Mouse (Mus musculus): ENCODE data around the gene Tubg2. TPM values are rescaled to one million over a fixed set of nuclear protein-coding genes. Genes with fewer than 3 reads are reported as not detected.

Tubg2 gene
- polyA plus RNA-seq, 1 experiment from 2014 or later: 3.4 TPM

Small RNA genes within 50 kb of the gene (microRNA-seq; reads per million reads assigned to microRNA genes)
- gene Gm27626: not detected

Other genes starting within 250 kb of the Tubg2 start
- gene Stat3, start 216.4 kb upstream of the Tubg2 start, polyA plus RNA-seq (2014; fragmentation: Nextera tagmentation; extraction: Ambion mirVana): 22.8 and 24.0 TPM in 2 replicates
- 12.5 and 14.8 TPM in 2 replicates for gene Cavin1, start 185.0 kb upstream of the Tubg2 start, polyA plus RNA-seq (2014; fragmentation: Nextera tagmentation; extraction: Ambion mirVana)
- 42.5 and 45.9 TPM in 2 replicates for gene Atp6v0a1, start 146.5 kb upstream of the Tubg2 start, polyA plus RNA-seq (2014; fragmentation: Nextera tagmentation; extraction: Ambion mirVana)
- gene Naglu, start 85.9 kb upstream of the Tubg2 start, polyA plus RNA-seq (2014; fragmentation: Nextera tagmentation; extraction: Ambion mirVana): 6.0 and 6.9 TPM in 2 replicates
- gene Hsd17b1, start 77.5 kb upstream of the Tubg2 start, polyA plus RNA-seq (2014; fragmentation: Nextera tagmentation; extraction: Ambion mirVana): 0.10 TPM in 1 of 2 replicates, not detected in the other
- gene Coasy, start 73.3 kb upstream of the Tubg2 start, polyA plus RNA-seq (2014; fragmentation: Nextera tagmentation; extraction: Ambion mirVana): 53.2 and 53.3 TPM in 2 replicates
- gene Mlx, start 68.6 kb upstream of the Tubg2 start, polyA plus RNA-seq (2014; fragmentation: Nextera tagmentation; extraction: Ambion mirVana): 38.0 and 47.0 TPM in 2 replicates
- gene Psmc3ip, start 60.5 kb upstream of the Tubg2 start, polyA plus RNA-seq (2014; fragmentation: Nextera tagmentation; extraction: Ambion mirVana): 57.0 and 64.8 TPM in 2 replicates
- gene Retreg3, start 36.0 kb upstream of the Tubg2 start, polyA plus RNA-seq (2014; fragmentation: Nextera tagmentation; extraction: Ambion mirVana): 11.0 and 11.4 TPM in 2 replicates
- 96.3 and 108 TPM in 2 replicates for gene Tubg1, start 36.0 kb upstream of the Tubg2 start, polyA plus RNA-seq (2014; fragmentation: Nextera tagmentation; extraction: Ambion mirVana)
- gene Cntnap1, start 14.6 kb downstream of the Tubg2 start, polyA plus RNA-seq (2014; fragmentation: Nextera tagmentation; extraction: Ambion mirVana): 0.30 and 0.32 TPM in 2 replicates
- 5.8 and 7.2 TPM in 2 replicates for gene Plekhh3, start 15.4 kb downstream of the Tubg2 start, polyA plus RNA-seq (2014; fragmentation: Nextera tagmentation; extraction: Ambion mirVana)
- gene Ccr10, start 19.5 kb downstream of the Tubg2 start, polyA plus RNA-seq (2014; fragmentation: Nextera tagmentation; extraction: Ambion mirVana): not detected in 2 replicates
- gene Ezh1, start 70.6 kb downstream of the Tubg2 start, polyA plus RNA-seq (2014; fragmentation: Nextera tagmentation; extraction: Ambion mirVana): 10.4 and 10.6 TPM in 2 replicates
- 65.6 and 73.4 TPM in 2 replicates for gene Ramp2, start 90.1 kb downstream of the Tubg2 start, polyA plus RNA-seq (2014; fragmentation: Nextera tagmentation; extraction: Ambion mirVana)
- 122 and 130 TPM in 2 replicates for gene Vps25, start 97.8 kb downstream of the Tubg2 start, polyA plus RNA-seq (2014; fragmentation: Nextera tagmentation; extraction: Ambion mirVana)
- 4.8 and 5.2 TPM in 2 replicates for gene Wnk4, start 104.7 kb downstream of the Tubg2 start, polyA plus RNA-seq (2014; fragmentation: Nextera tagmentation; extraction: Ambion mirVana)
- gene Cntd1, start 123.1 kb downstream of the Tubg2 start, polyA plus RNA-seq (2014; fragmentation: Nextera tagmentation; extraction: Ambion mirVana): 1.4 and 1.7 TPM in 2 replicates
- 213 and 220 TPM in 2 replicates for gene Coa3, start 123.2 kb downstream of the Tubg2 start, polyA plus RNA-seq (2014; fragmentation: Nextera tagmentation; extraction: Ambion mirVana)
- 163 and 179 TPM in 2 replicates for gene Becn1, start 146.4 kb downstream of the Tubg2 start, polyA plus RNA-seq (2014; fragmentation: Nextera tagmentation; extraction: Ambion mirVana)
- gene Psme3, start 160.3 kb downstream of the Tubg2 start, polyA plus RNA-seq (2014; fragmentation: Nextera tagmentation; extraction: Ambion mirVana): 146 and 154 TPM in 2 replicates
- gene Aoc2, start 169.2 kb downstream of the Tubg2 start, polyA plus RNA-seq (2014; fragmentation: Nextera tagmentation; extraction: Ambion mirVana): 1.3 and 1.4 TPM in 2 replicates
- gene Aoc3, start 174.7 kb downstream of the Tubg2 start, polyA plus RNA-seq (2014; fragmentation: Nextera tagmentation; extraction: Ambion mirVana): not detected in 2 replicates
- gene G6pc, start 211.7 kb downstream of the Tubg2 start, polyA plus RNA-seq (2014; fragmentation: Nextera tagmentation; extraction: Ambion mirVana): not detected in 2 replicates

Data from midbrain, embryonic 11.5 days (tissue).